Comparison of ENCODE assay signal across 10 mouse cellular contexts in the genomic region with DNA sequence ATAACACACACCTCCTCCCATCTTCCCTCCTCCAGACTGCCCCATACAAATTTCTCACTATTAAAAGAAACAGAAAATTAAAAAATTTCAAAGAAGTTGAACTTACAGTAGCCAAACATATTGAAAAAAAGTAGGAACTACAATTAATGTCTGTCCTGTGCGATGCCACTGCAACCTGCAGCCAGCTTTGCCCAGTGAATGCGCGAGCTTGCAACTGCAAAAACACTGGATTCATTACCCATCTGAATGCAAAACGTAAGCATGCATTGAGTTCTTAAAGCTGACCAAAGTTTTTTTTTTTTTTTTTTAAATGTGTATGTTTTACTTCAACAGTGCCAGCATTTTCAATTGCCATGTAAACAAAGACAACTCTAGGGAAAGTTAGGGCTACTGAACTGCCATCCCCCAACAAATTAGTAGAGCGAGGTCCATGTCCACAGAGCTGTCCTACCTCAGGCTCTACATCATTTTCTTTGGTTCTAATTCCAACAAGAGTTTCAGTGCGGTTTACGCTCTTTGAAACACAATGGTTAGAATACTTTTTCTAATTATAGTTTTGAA. TPM values are rescaled to one million over a fixed set of nuclear protein-coding genes. Genes with fewer than 3 reads are reported as not detected.
A peak's percentile ranks its signal among the peaks of the same experiment; 100 is the strongest.
DNase-seq lines count a peak whose midpoint lies in the region; ATAC-seq lines count a peak whose summit lies in the region.
"Had no signal": no experiment of that assay in that cellular context is flagged by ENCODE, and none has a peak within 500 bp of the region (broad histone marks: within the 10 kb centered on the region; RNA-seq: fewer than 3 reads in every experiment).

No protein-coding gene starts in this region.

- peak overlapping the region; percentile 98 for H3K4me3 ChIP-seq in neural tube, embryonic 11.5 days (ENCODE audit: low read depth, low read length)
- peak overlapping the region; percentile 96 for H3K4me3 ChIP-seq in hindbrain, embryonic 15.5 days
- H3K4me3 ChIP-seq in stomach, embryonic 16.5 days (replicated peaks; ENCODE audit: low read length): peak overlapping the region; percentile 46

- no peaks in the 10 kb centered on the region for H3K9me3 ChIP-seq in neural tube, embryonic 11.5 days (ENCODE audit: control insufficient read depth, low read length)
- H3K9me3 ChIP-seq in hindbrain, embryonic 15.5 days: no peaks in the 10 kb centered on the region
- H3K9me3 ChIP-seq in stomach, embryonic 16.5 days (replicated peaks; ENCODE audit: control insufficient read depth, low read length): no peaks in the 10 kb centered on the region
- H3K9me3 ChIP-seq: limb, embryonic 13.5 days had no signal

- peak overlapping the region; percentile 96 for H3K9ac ChIP-seq in neural tube, embryonic 11.5 days (ENCODE audit: low read length)
- peak overlapping the region; percentile 86 for H3K9ac ChIP-seq in hindbrain, embryonic 15.5 days
- H3K9ac ChIP-seq in stomach, embryonic 16.5 days (ENCODE audit: low read length): peak overlapping the region; percentile 50
- H3K9ac ChIP-seq: limb, embryonic 13.5 days had no signal

- peak overlapping the region; percentile 99 for H3K4me2 ChIP-seq in neural tube, embryonic 11.5 days (ENCODE audit: low read depth)
- peak overlapping the region; percentile 74 for H3K4me2 ChIP-seq in hindbrain, embryonic 15.5 days
- H3K4me2 ChIP-seq in stomach, embryonic 16.5 days (ENCODE audit: low read depth, low read length): peak overlapping the region; percentile 54

- WGBS in neural tube, embryonic 11.5 days: 5% methylated on average over 7 of the region's 7 CpGs
- WGBS in hindbrain, embryonic 15.5 days: 16% methylated on average over 7 of the region's 7 CpGs
- 25% methylated on average over 7 of the region's 7 CpGs for WGBS in stomach, embryonic 16.5 days

- peak; percentile 36 for DNase-seq in embryo, embryonic 10 days (ENCODE audit: low spot score)
- DNase-seq in embryo, embryonic 9.5 days (ENCODE audit: extremely low spot score): no peak
- DNase-seq in neural tube, embryonic 11.5 days (ENCODE audit: low spot score): peak; percentile 34
- DNase-seq in neural tube, embryonic 10.5 days (ENCODE audit: extremely low spot score, low spot score): no peak
- no peak for DNase-seq in spleen, postnatal 10 days (ENCODE audit: low spot score in 2 of 2)
- DNase-seq in gastrocnemius, postnatal 25 days: no peak
- DNase-seq: B cell, adult 2 months had no signal

- ATAC-seq in neural tube, embryonic 11.5 days (ENCODE audit: insufficient read depth, low FRiP score, low TSS enrichment): no peak
- no peak for ATAC-seq in hindbrain, embryonic 15.5 days (ENCODE audit: low FRiP score, low read depth)
- no peak for ATAC-seq in stomach, embryonic 16.5 days (ENCODE audit: insufficient read depth, low FRiP score)

- peaks cover 5% of the 10 kb centered on the region; the same call in 1 of the 2 replicates for H3K36me3 ChIP-seq in neural tube, embryonic 11.5 days (ENCODE audit: control insufficient read depth, insufficient read depth, low read length)
- no peaks in the 10 kb centered on the region for H3K36me3 ChIP-seq in hindbrain, embryonic 15.5 days
- H3K36me3 ChIP-seq in stomach, embryonic 16.5 days (ENCODE audit: control insufficient read depth, insufficient read depth, low read length): no peaks in the 10 kb centered on the region
- H3K36me3 ChIP-seq: limb, embryonic 13.5 days had no signal

- H3K27me3 ChIP-seq in neural tube, embryonic 11.5 days (ENCODE audit: control insufficient read depth, insufficient read depth, low read length): no peaks in the 10 kb centered on the region
- no peaks in the 10 kb centered on the region for H3K27me3 ChIP-seq in hindbrain, embryonic 15.5 days
- H3K27me3 ChIP-seq in stomach, embryonic 16.5 days (ENCODE audit: control insufficient read depth, insufficient read depth, low read length): peaks cover 15% of the 10 kb centered on the region

- H3K4me1 ChIP-seq in neural tube, embryonic 11.5 days (ENCODE audit: control insufficient read depth, insufficient read depth, low read length): peaks cover 21% of the 10 kb centered on the region
- H3K4me1 ChIP-seq in hindbrain, embryonic 15.5 days (replicated peaks): peaks cover 25% of the 10 kb centered on the region
- no peaks in the 10 kb centered on the region; the same call in 1 of the 2 replicates for H3K4me1 ChIP-seq in stomach, embryonic 16.5 days (ENCODE audit: control insufficient read depth, insufficient read depth, low read length)

- H3K27ac ChIP-seq in neural tube, embryonic 11.5 days (ENCODE audit: low read depth, low read length): peak overlapping the region; percentile 88
- H3K27ac ChIP-seq in hindbrain, embryonic 15.5 days (replicated peaks): peak overlapping the region; percentile 92
- H3K27ac ChIP-seq in stomach, embryonic 16.5 days (ENCODE audit: low read length): no peak overlapping the region
- H3K27ac ChIP-seq: limb, embryonic 13.5 days had no signal

RNA-seq across cellular contexts. Expression of gene Nr2f1, which starts 3.2 kb away (rescaled TPM):
- polyA plus RNA-seq in neural tube, embryonic 11.5 days (2014; fragmentation: Nextera tagmentation; extraction: Ambion mirVana): 61.2 and 62.9 TPM in 2 replicates
- 51.8 and 57.4 TPM in 2 replicates for polyA plus RNA-seq in hindbrain, embryonic 15.5 days (2015; fragmentation: Nextera tagmentation; extraction: Ambion mirVana)
- 9.1 and 12.6 TPM in 2 replicates for polyA plus RNA-seq in stomach, embryonic 16.5 days (2015; fragmentation: Nextera tagmentation; extraction: Ambion mirVana)
- under 1 TPM; 0.80 to 0.95 TPM for total RNA-seq in gastrocnemius, postnatal 25 days (2021)

Comparison
In these comparisons a context has a peak if more than half of its experiments do, and no peak if none do; other contexts are left out.
1. DNase-seq: peak in embryo, embryonic 10 days (single experiment) and neural tube, embryonic 11.5 days (single experiment); none in embryo, embryonic 9.5 days (single experiment), neural tube, embryonic 10.5 days (single experiment), spleen, postnatal 10 days (0 of 2) and gastrocnemius, postnatal 25 days (single experiment).
2. H3K4me3 ChIP-seq: peak in every context shown above with its lines; median percentile 98 in neural tube, embryonic 11.5 days; 96 in hindbrain, embryonic 15.5 days; 46 in stomach, embryonic 16.5 days.
3. Peak in every context shown above with its lines, with median percentiles within 50 percentile points of each other: H3K4me2 ChIP-seq and H3K9ac ChIP-seq.